Mouse (Mus musculus) bone marrow, adult 2 months (tissue): ENCODE data around the gene Itpka.

Experiments used
- CTCF ChIP-seq: fragments of 200-500 bp; IDR thresholded peaks from 2 replicates; pipeline ENCODE4 v1.5.1; 2011; ENCODE audit warnings: low read length, control low read depth; ENCODE audit not compliant: control insufficient read depth, insufficient read depth
- POLR2A ChIP-seq: fragments of 200-500 bp; IDR thresholded peaks from 2 replicates; pipeline ENCODE4 v1.6.1; 2011; ENCODE audit warnings: low read depth, mild to moderate bottlenecking, control low read depth, low read length, borderline replicate concordance; ENCODE audit not compliant: control insufficient read depth

- TF ChIP-seq CTCF (no peak), POLR2A (no peak)
Measured at GRCm38 (mm10) chr2:119727762-119728416, 14.2 kb upstream of the Itpka start.
